In genomic region chrX:100599755-100600154, GRCm38 (mm10) we compare ENCODE assay signal across 34 mouse cellular contexts. TPM values are rescaled to one million over a fixed set of nuclear protein-coding genes. Genes with fewer than 3 reads are reported as not detected.
DNase-seq lines count a peak whose midpoint lies in the region; ATAC-seq and TF ChIP-seq lines count a peak whose summit lies in the region.
"Had no signal": no experiment of that assay in that cellular context is flagged by ENCODE, and none has a peak within 500 bp of the region (broad histone marks: within the 10 kb centered on the region; RNA-seq: fewer than 3 reads in every experiment).

No protein-coding gene starts in this region.

- no peaks in the 10 kb centered on the region for H3K9me3 ChIP-seq in forebrain, embryonic 12.5 days
- no peaks in the 10 kb centered on the region for H3K9me3 ChIP-seq in forebrain, postnatal 0 days (ENCODE audit: low read length)
- H3K9me3 ChIP-seq: embryonic facial prominence, embryonic 15.5 days; forebrain, embryonic 15.5 days; heart, embryonic 10.5 days; hindbrain, embryonic 15.5 days; limb, embryonic 10.5 days; liver, embryonic 15.5 days; lung, embryonic 15.5 days; midbrain, embryonic 15.5 days; neural tube, embryonic 12.5 days had no signal

- WGBS in forebrain, embryonic 12.5 days = 62% methylated on average over 4 of the region's 4 CpGs
- 62% methylated on average over 4 of the region's 4 CpGs for WGBS in forebrain, postnatal 0 days

- TF ChIP-seq CTCF in forebrain, postnatal 0 days (IDR thresholded peaks at IDR 0.05; ENCODE audit: low read depth) = no peak

- no peak overlapping the region for H3K27ac ChIP-seq in forebrain, embryonic 12.5 days
- no peak overlapping the region for H3K27ac ChIP-seq in forebrain, postnatal 0 days (ENCODE audit: low read depth, low read length)
- H3K27ac ChIP-seq: embryonic facial prominence, embryonic 15.5 days; forebrain, embryonic 15.5 days; heart, embryonic 10.5 days; hindbrain, embryonic 15.5 days; limb, embryonic 10.5 days; liver, embryonic 15.5 days; lung, embryonic 15.5 days; midbrain, embryonic 15.5 days; neural tube, embryonic 12.5 days had no signal

- H3K27me3 ChIP-seq in forebrain, embryonic 12.5 days = peaks cover 21% of the 10 kb centered on the region
- no peaks in the 10 kb centered on the region for H3K27me3 ChIP-seq in forebrain, postnatal 0 days (ENCODE audit: insufficient read depth, low read length)
- H3K27me3 ChIP-seq: forebrain, embryonic 15.5 days; neural tube, embryonic 12.5 days had no signal

- no peak overlapping the region for H3K9ac ChIP-seq in forebrain, embryonic 12.5 days
- no peak overlapping the region for H3K9ac ChIP-seq in forebrain, postnatal 0 days
- H3K9ac ChIP-seq: embryonic facial prominence, embryonic 15.5 days; forebrain, embryonic 15.5 days; hindbrain, embryonic 15.5 days; liver, embryonic 15.5 days; lung, embryonic 15.5 days; midbrain, embryonic 15.5 days; neural tube, embryonic 12.5 days had no signal

- DNase-seq in layer of hippocampus, adult 11-12 months (ENCODE audit: low spot score) = peak; percentile 5
- no peak for DNase-seq in layer of hippocampus, postnatal 25 days (ENCODE audit: extremely low spot score in 1 of 2, low spot score in 1 of 2)
- peak; percentile 48 for DNase-seq in right cerebral cortex, adult 18-20 months
- no peak for DNase-seq in right cerebral cortex, postnatal 4 days
- DNase-seq in left cerebral cortex, postnatal 14 days (ENCODE audit: low spot score in 2 of 2) = peak; percentile 4 to 34
- DNase-seq in forebrain, postnatal 0 days = no peak
- DNase-seq: adrenal gland, postnatal 36 days; cerebellum, adult 11 months; cerebellum, adult 9-11 months; gastrocnemius, postnatal 10 days; kidney, adult 9 months; kidney, postnatal 36 days; liver; lung, postnatal 36 days; spleen, adult 18-20 months had no signal

- no peaks in the 10 kb centered on the region for H3K4me1 ChIP-seq in forebrain, embryonic 12.5 days
- H3K4me1 ChIP-seq in forebrain, postnatal 0 days (ENCODE audit: insufficient read depth) = no peaks in the 10 kb centered on the region
- H3K4me1 ChIP-seq: embryonic facial prominence, embryonic 15.5 days; forebrain, embryonic 15.5 days; heart, embryonic 10.5 days; hindbrain, embryonic 15.5 days; limb, embryonic 10.5 days; liver, embryonic 15.5 days; lung, embryonic 15.5 days; midbrain, embryonic 15.5 days; neural tube, embryonic 12.5 days had no signal

- no peak overlapping the region for H3K4me2 ChIP-seq in forebrain, embryonic 12.5 days
- H3K4me2 ChIP-seq in forebrain, postnatal 0 days (ENCODE audit: low read depth) = no peak overlapping the region
- H3K4me2 ChIP-seq: embryonic facial prominence, embryonic 15.5 days; forebrain, embryonic 15.5 days; hindbrain, embryonic 15.5 days; liver, embryonic 15.5 days; lung, embryonic 15.5 days; midbrain, embryonic 15.5 days; neural tube, embryonic 12.5 days had no signal

- H3K4me3 ChIP-seq in forebrain, embryonic 12.5 days (replicated peaks) = no peak overlapping the region
- H3K4me3 ChIP-seq in forebrain, postnatal 0 days (ENCODE audit: low read depth, low read length) = no peak overlapping the region
- H3K4me3 ChIP-seq: embryonic facial prominence, embryonic 15.5 days; forebrain, embryonic 15.5 days; heart, embryonic 10.5 days; hindbrain, embryonic 15.5 days; limb, embryonic 10.5 days; liver, embryonic 15.5 days; lung, embryonic 15.5 days; midbrain, embryonic 15.5 days; neural tube, embryonic 12.5 days had no signal

- intact Hi-C loops in left cerebral cortex, postnatal 14 days (cut with DNase I) = no loop called here

- no peak for ATAC-seq in forebrain, embryonic 12.5 days (ENCODE audit: low FRiP score)
- ATAC-seq in forebrain, postnatal 0 days = no peak
- ATAC-seq: forebrain, embryonic 15.5 days; midbrain, embryonic 15.5 days had no signal

- H3K36me3 ChIP-seq in forebrain, embryonic 12.5 days (replicated peaks) = no peaks in the 10 kb centered on the region
- no peaks in the 10 kb centered on the region for H3K36me3 ChIP-seq in forebrain, postnatal 0 days (ENCODE audit: insufficient read depth)
- H3K36me3 ChIP-seq: embryonic facial prominence, embryonic 15.5 days; forebrain, embryonic 15.5 days; heart, embryonic 10.5 days; hindbrain, embryonic 15.5 days; limb, embryonic 10.5 days; liver, embryonic 15.5 days; lung, embryonic 15.5 days; midbrain, embryonic 15.5 days; neural tube, embryonic 12.5 days had no signal

RNA-seq across cellular contexts. Expression of gene P2ry4, which starts 5.1 kb away (rescaled TPM):
- under 1 TPM in 1 of 2 experiments, not detected in 1; 0.05 TPM for total RNA-seq in layer of hippocampus, postnatal 25 days (2021)
- not detected for total RNA-seq in left cerebral cortex, postnatal 14 days (2021)
- not detected in 2 replicates for polyA plus RNA-seq in forebrain, embryonic 12.5 days (2016; fragmentation: Nextera tagmentation; extraction: Ambion mirVana)
- total RNA-seq in forebrain, postnatal 0 days (2014; rRNA removed) = not detected in 2 replicates
- polyA plus RNA-seq in forebrain, postnatal 0 days (2015; fragmentation: Nextera tagmentation; extraction: Ambion mirVana) = not detected in 2 replicates
- total RNA-seq: adrenal gland, adult 18-20 months; adrenal gland, postnatal 36 days; common myeloid progenitor, adult 5-6 weeks; ES-E14; granulocyte monocyte progenitor cell, adult 5-6 weeks; hematopoietic stem cell, adult 5-6 weeks had no signal
- polyA plus RNA-seq: forebrain, embryonic 15.5 days; heart, embryonic 10.5 days; hindbrain, embryonic 15.5 days; limb, embryonic 10.5 days; lung, embryonic 15.5 days; midbrain, embryonic 15.5 days; neural tube, embryonic 12.5 days; testis, adult 2 months had no signal

RNA-seq across cellular contexts. Expression of gene Arr3, which starts 5.5 kb away (rescaled TPM):
- under 1 TPM in 1 of 2 experiments, not detected in 1; 0.27 TPM for total RNA-seq in layer of hippocampus, postnatal 25 days (2021)
- total RNA-seq in left cerebral cortex, postnatal 14 days (2021) = under 1 TPM; 0.26 to 0.32 TPM
- 0.23 TPM in 1 of 2 replicates, not detected in the other for polyA plus RNA-seq in forebrain, embryonic 12.5 days (2016; fragmentation: Nextera tagmentation; extraction: Ambion mirVana)
- total RNA-seq in forebrain, postnatal 0 days (2014; rRNA removed) = not detected in 2 replicates
- polyA plus RNA-seq in forebrain, postnatal 0 days (2015; fragmentation: Nextera tagmentation; extraction: Ambion mirVana) = 0.23 TPM in 1 of 2 replicates, not detected in the other
- total RNA-seq: adrenal gland, adult 18-20 months; adrenal gland, postnatal 36 days; common myeloid progenitor, adult 5-6 weeks; ES-E14; gastrocnemius, postnatal 10 days; granulocyte monocyte progenitor cell, adult 5-6 weeks; hematopoietic stem cell, adult 5-6 weeks had no signal
- polyA plus RNA-seq: embryonic facial prominence, embryonic 15.5 days; intestine, embryonic 14.5 days; limb, embryonic 10.5 days; liver, embryonic 15.5 days; lung, embryonic 15.5 days; midbrain, embryonic 15.5 days; neural tube, embryonic 12.5 days; testis, adult 2 months; urinary bladder, adult 2 months had no signal

RNA-seq across cellular contexts. Expression of gene Kif4, which starts 25.8 kb away (rescaled TPM):
- total RNA-seq in layer of hippocampus, postnatal 25 days (2021) = under 1 TPM; 0.61 to 0.86 TPM
- 1 to 10 TPM in 1 of 2 experiments, under 1 TPM in 1; 0.97 to 1.1 TPM for total RNA-seq in left cerebral cortex, postnatal 14 days (2021)
- polyA plus RNA-seq in forebrain, embryonic 12.5 days (2016; fragmentation: Nextera tagmentation; extraction: Ambion mirVana) = 45.4 and 53.2 TPM in 2 replicates
- total RNA-seq in forebrain, postnatal 0 days (2014; rRNA removed) = 6.4 and 6.7 TPM in 2 replicates
- 3.1 and 3.8 TPM in 2 replicates for polyA plus RNA-seq in forebrain, postnatal 0 days (2015; fragmentation: Nextera tagmentation; extraction: Ambion mirVana)

RNA-seq across cellular contexts. Expression of gene Pdzd11, which starts 26.6 kb away (rescaled TPM):
- 10 to 100 TPM; 43.1 to 45.7 TPM for total RNA-seq in layer of hippocampus, postnatal 25 days (2021)
- 10 to 100 TPM; 37.8 to 42.1 TPM for total RNA-seq in left cerebral cortex, postnatal 14 days (2021)
- polyA plus RNA-seq in forebrain, embryonic 12.5 days (2016; fragmentation: Nextera tagmentation; extraction: Ambion mirVana) = 130 and 137 TPM in 2 replicates
- 39.2 and 41.2 TPM in 2 replicates for total RNA-seq in forebrain, postnatal 0 days (2014; rRNA removed)
- 80.8 and 83.8 TPM in 2 replicates for polyA plus RNA-seq in forebrain, postnatal 0 days (2015; fragmentation: Nextera tagmentation; extraction: Ambion mirVana)

RNA-seq across cellular contexts. Expression of gene Awat1, which starts 27.7 kb away (rescaled TPM):
- total RNA-seq in layer of hippocampus, postnatal 25 days (2021) = not detected
- not detected for total RNA-seq in left cerebral cortex, postnatal 14 days (2021)
- polyA plus RNA-seq in forebrain, embryonic 12.5 days (2016; fragmentation: Nextera tagmentation; extraction: Ambion mirVana) = not detected in 2 replicates
- not detected in 2 replicates for total RNA-seq in forebrain, postnatal 0 days (2014; rRNA removed)
- polyA plus RNA-seq in forebrain, postnatal 0 days (2015; fragmentation: Nextera tagmentation; extraction: Ambion mirVana) = not detected in 2 replicates
- total RNA-seq: adrenal gland, adult 18-20 months; adrenal gland, postnatal 36 days; common myeloid progenitor, adult 5-6 weeks; ES-E14; gastrocnemius, postnatal 10 days; granulocyte monocyte progenitor cell, adult 5-6 weeks; hematopoietic stem cell, adult 5-6 weeks had no signal
- polyA plus RNA-seq: embryonic facial prominence, embryonic 15.5 days; forebrain, embryonic 15.5 days; heart, embryonic 10.5 days; heart, embryonic 16.5 days; hindbrain, embryonic 15.5 days; intestine, embryonic 14.5 days; limb, embryonic 10.5 days; liver, embryonic 15.5 days; lung, embryonic 15.5 days; midbrain, embryonic 15.5 days; neural tube, embryonic 12.5 days; testis, adult 2 months; urinary bladder, adult 2 months had no signal

Comparison
In these comparisons a context has a peak if more than half of its experiments do, and no peak if none do; other contexts are left out.
1. DNase-seq: peak in layer of hippocampus, adult 11-12 months (single experiment), right cerebral cortex, adult 18-20 months (single experiment) and left cerebral cortex, postnatal 14 days (2 of 2); none in layer of hippocampus, postnatal 25 days (0 of 2), right cerebral cortex, postnatal 4 days (single experiment) and forebrain, postnatal 0 days (single experiment).